Mouse (Mus musculus): ENCODE results near the gene Nid1. TPM values are rescaled to one million over a fixed set of nuclear protein-coding genes. Genes with fewer than 3 reads are reported as not detected.
"Not testable (repeated sequence)": the region's sequence is repeated elsewhere in the genome, so short reads cannot be mapped to it uniquely, and the experiment has no call there.

The Nid1 gene
- total RNA-seq, 1 experiment from 2014 or later: not detected

DNA sequence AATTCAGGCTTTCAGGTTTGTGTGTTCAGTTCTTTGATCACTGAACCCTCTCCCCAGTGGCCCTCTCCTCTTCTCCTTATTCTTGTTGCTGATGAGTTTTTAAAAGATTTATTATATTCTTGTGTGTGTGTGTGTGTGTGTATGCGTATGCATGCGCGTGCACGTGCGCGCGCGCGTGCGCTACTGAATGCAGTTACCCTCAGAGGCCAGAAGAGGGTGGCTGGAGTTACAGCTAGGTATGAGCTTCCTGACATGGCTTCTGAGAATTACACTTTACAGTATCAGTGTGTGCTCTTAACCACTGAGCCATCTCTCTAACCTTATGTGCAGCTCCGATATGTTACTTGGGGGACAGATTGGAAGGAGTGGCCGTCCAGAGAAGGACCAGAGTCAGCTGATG is 12.6 kb downstream of the Nid1 start:
- not testable (repeated sequence) for ATAC-seq (replicated peaks; ENCODE audit: low read depth, poor library complexity, severe bottlenecking)

DNA sequence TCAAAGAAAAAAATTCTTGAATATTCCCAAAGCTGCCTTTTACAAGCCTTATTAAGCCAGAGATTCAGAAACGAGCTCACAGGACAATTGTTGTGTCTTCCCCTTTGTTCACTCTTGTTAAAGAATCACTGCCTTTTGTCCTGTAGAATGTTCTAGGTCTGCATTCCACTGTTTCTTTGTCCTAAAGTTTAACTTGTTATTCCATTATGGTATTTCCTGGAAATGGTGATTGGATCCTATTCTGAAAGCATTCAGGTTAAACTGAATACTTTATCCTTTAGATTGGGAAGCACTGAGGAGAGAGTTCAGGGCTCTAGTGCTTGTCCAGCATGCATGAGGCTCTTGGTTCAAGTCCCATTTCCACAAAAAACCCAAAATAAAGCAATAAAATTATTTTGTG is 13.6 kb downstream of the Nid1 start:
- not testable (repeated sequence) for ATAC-seq (replicated peaks; ENCODE audit: low read depth, poor library complexity, severe bottlenecking)

DNA sequence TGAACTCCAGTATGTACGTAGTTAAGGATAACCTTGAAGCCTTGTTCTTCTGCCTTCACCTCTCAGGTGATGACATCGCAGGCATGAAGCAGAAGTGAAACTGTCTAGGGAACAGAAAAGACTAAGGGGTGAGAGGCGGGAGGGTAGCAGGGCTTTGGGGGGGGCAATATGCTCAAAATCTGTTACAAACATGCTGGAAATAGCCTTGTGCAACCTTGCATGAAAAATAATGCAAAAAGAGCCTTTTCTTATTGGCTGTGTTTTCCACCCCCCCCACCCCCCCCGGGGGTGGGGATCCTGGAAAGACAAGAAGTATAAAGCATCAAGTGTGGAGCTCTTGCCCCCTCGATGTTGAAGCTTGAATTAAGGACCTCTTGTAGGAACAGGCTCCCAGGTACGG is 16.0 kb downstream of the Nid1 start:
- ATAC-seq (replicated peaks; ENCODE audit: low read depth, poor library complexity, severe bottlenecking): not testable (repeated sequence)

DNA sequence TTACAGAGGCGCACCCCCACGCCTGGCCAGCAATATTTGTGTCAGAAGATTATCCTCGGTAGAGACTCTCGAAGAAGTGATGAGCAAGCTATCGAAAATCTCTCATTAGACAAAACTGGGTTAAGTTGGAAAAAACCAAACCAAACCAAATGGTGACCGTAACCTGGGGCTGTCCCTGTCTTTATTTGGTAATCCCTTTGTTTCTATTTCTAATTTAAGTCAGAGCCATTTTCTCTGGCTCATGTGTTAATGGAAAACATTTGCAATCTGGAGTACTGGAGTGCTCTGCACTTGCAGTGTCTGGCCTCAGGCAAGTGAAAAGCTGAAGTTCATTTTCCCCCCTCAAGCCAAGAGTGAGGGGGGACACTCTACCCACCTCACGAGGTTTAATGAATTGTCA is 16.9 kb downstream of the Nid1 start:
- not testable (repeated sequence) for ATAC-seq (replicated peaks; ENCODE audit: low read depth, poor library complexity, severe bottlenecking)

DNA sequence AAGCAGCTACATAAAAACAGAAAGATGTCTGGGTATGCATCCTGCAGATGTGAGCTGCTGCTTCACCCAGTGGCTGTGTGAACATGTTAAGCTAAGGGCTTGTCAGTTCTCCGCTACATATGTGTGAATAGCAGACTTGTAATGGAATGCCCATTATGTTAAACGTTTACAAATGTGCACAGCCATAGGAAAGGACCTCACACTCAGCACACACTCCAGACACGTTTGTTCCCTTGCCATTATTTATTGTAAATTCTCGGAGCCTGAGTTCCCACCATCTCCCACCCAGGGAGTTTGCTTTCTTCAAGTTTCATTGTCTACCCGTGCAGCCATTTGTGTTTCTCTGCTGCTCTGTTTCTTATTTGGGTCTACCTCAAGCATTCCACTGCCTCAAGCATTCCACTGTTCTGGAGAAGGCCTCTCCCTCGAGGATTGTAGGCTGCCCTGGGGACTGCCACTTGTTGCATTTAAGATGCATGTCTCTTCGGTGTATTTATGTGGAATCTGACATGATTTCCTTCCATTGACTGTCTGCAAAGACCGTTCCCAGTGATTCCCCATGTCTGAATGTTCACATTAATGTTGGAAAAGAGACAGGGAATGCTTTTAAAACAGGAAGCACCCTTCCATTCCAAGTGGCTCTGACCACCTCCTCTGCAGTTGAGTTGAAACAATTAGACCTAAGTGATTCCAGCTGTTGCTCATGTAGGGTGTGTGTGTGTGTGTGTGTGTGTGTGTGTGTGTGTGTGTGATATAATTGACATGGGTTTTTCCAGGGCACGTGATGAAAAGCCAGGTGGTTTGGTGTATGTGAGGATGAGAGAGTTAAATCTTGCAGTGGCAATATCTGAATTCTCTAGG is 18.5 kb downstream of the Nid1 start:
- not testable (repeated sequence) for ATAC-seq (replicated peaks; ENCODE audit: low read depth, poor library complexity, severe bottlenecking)

DNA sequence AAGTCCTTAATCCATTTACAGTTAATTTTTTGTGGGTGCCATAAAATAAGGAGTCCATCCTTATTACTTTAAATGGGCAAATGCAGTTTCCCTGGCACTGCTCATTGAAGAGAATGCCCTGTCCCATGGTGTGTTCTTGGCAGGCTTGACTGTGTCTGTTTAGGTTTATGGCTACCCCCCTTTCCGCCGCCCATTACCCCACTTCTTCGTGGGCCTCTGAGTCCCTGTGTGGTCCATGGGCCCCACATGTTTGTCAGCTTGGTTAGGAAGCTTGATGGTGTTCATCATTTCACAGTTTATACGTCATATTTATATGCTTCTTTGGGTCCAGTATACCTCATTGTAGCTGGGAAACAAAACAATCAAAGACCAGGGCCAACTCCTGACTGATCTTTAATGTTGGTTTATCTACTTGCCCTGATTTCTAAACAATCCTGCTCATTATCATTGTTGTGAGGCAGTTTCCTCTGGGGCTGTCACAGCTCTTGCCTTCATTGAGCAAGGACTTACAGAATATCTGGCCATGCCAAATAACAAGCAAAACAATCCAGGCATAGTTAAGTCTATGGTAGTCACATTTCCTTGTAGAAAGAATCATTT is 20.9 kb downstream of the Nid1 start:
- no peak for ATAC-seq (replicated peaks; ENCODE audit: low read depth, poor library complexity, severe bottlenecking)

DNA sequence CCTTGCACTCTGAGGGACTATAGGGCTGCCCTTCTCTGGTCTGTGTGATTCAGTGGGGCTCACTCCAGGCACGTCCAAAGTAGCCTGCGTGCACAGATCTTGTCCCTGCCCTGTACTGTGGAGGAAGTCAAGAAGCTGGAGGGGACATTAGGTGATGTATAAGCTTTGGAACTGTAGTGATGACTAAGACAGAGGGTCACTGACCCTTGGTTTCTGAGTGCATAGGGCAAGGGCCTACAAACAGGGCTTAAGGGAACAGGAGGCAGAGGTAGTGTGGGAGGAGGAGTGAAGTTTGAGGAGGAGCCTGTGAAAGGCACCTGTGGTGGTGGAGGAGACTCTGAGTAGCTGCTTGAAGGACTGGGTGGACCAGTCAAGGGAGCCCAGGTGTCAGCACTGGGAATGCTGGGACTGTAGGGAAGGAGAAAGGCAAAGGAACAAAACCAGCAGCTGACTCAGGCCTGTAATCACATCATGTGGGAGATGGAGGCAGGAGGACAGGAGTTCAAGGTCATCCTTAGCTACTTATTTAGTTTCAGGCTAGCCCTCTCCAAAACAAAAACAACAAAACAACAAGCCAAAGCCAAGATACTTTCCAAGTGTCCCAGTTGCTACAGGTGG is 23.3 kb downstream of the Nid1 start:
- no peak for ATAC-seq (replicated peaks; ENCODE audit: low read depth, poor library complexity, severe bottlenecking)

DNA sequence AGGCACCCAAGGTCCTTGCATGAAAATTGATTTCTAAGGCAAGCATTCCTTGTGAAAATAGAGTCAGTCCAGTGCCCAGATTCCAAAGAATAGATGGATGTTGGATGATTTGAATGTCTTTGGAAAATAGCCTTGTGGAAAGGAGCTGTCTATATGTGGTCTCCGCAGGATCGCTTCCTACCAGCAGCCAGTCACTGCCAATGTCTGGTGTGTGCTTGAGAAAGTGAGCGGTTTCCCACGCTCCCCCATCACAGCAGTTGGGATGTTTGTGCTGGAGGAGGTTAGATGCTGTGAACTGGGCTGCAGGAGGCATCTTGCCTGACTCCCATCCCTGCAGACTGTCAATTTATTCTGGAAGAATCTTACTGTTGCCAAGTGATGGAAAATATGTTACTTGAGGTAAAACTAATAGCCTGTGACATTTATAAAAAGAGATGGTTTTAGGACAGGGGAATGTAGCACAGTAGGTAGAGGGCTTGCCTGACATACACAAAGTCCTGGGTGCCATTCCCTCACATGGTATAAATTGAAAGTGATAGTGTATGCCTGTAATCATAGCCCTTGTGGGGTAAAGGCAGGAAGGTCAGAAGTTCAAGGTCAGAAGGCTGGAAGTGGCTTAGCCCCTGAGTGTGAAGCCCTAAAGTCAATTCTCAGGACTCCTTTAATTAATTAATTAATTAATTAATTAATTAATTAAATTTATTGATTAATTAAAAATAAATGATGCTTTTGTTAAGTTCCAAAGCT is 24.3 kb downstream of the Nid1 start:
- no peak for ATAC-seq (replicated peaks; ENCODE audit: low read depth, poor library complexity, severe bottlenecking)

DNA sequence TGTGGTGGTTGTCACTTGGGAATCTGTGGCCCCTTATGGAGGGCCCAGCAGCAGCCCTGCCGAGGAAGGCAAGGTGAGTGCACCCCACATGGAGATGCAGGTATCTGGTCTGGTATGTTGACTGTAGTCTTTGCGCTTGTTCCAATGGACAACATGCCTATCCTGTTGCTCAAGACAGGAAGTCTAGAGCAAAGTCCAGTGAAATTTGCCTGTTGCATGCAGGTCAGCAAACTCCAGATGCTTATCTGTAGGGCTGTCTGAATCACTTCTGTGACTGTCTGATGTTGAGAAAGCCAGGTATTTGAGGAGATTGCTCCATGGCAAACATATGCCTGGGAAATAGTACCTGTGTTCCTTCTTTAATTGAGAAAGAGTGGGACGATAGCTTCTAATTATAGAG is 26.6 kb downstream of the Nid1 start:
- ATAC-seq (replicated peaks; ENCODE audit: low read depth, poor library complexity, severe bottlenecking): no peak

DNA sequence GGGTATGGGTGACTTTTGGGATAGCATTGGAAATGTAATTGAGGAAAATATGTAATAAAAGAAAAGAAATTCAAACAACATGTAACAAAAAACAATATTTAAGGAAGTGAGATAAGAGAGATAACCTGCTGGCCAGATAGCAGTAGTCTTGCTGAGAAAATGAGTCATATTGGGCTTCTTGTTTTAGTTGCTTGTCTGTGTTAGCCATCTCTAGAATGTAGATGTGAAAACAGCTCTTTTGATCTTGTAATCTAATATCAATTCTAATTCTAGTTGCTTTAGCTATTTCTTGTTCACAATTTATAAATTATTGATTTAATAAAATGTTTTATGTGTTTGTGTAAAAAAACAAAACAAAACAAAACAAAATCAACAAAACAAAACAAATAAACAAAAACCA is 29.9 kb downstream of the Nid1 start:
- not testable (repeated sequence) for ATAC-seq (replicated peaks; ENCODE audit: low read depth, poor library complexity, severe bottlenecking)

DNA sequence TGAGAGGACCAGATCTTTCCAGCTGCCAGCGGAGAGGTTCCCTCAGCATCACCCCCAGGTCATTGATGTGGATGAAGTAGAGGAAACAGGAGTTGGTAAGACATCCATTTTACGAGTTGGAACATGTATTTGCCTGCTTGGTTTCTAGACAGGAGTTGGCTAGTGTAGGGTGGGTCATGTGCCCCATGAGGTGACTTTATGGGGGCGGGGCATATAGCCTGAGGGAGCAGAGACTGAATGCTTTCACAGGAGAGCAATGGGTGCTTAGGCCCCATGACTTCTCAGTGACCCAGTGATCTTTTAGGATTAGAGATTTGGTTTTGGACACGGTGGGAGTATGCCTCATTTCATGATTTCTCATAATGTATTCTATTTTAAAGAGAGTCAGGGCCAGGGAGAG is 31.2 kb downstream of the Nid1 start:
- ATAC-seq (replicated peaks; ENCODE audit: low read depth, poor library complexity, severe bottlenecking): no peak

DNA sequence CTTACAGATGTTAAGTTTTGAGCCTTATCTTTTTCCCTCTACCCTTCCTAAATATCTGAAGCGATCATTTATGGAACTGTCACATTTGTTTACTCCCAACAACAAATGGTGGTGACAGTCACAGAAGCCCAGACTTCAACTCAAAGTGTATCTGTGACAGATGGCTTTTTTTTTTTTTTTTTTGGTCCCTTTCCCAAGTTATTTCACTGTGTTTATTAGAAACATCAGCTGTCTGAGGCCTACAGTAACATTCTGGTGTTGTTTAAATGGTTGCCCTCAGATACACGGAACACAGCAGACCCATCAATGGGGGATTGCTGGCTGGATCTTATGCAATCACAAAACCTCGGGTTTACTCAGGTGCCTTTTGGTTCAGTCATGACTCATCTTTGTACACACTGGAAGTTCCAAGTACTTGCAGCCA is 34.0 kb downstream of the Nid1 start:
- ATAC-seq (replicated peaks; ENCODE audit: low read depth, poor library complexity, severe bottlenecking): no peak

DNA sequence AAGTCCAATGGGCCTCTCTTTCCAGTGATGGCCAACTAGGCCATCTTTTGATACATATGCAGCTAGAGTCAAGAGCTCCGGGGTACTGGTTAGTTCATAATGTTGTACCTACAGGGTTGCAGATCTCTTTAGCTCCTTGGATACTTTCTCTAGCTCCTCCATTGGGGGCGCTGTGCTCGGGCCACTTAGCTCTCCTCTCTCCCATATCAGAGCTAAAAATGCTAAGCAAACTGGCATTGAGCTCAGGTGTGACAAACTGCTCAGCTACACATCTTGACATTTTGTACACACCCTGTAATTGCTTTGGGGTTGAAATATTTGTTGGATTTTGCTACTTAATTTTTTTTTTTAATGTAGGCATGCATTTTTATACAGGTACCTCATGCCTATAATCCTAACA is 37.1 kb downstream of the Nid1 start:
- ATAC-seq (replicated peaks; ENCODE audit: low read depth, poor library complexity, severe bottlenecking): not testable (repeated sequence)

DNA sequence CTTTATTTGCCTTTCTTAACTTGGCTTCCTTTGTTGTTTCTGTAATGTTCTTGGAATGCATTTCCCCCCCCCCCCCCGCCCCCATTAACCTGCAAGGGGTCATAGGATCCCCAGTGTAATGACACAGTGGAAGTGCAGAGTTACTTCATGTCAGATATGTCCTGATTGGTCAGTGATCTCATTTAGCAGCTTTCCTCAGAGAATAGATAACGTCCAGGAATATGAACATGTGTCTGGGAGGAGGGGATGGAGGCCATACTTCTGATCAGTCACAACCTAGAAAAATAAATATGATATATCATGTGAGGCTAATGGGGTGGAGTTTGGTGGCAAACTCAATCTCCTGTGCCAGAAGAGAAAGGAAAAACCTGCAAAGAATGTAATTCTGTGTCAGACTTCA is 37.6 kb downstream of the Nid1 start:
- no peak for ATAC-seq (replicated peaks; ENCODE audit: low read depth, poor library complexity, severe bottlenecking)

DNA sequence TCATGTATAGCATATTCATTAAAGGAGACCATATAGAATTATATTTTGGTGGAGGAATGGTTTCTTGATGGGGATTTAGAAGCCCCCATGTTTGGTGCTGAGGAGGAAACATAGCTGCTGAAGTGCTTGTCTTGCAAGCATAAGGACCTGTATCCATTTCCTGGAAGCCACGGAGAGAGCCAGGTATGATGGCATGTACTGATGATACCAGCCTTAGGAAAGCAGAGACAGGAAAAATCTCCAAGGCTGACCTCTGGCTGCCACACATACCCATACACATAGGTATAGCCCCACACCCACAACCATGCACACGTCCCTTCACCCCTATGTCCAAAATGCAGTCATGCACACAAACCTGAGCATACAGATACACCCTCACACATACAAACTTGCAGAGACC is 39.2 kb downstream of the Nid1 start:
- ATAC-seq (replicated peaks; ENCODE audit: low read depth, poor library complexity, severe bottlenecking): no peak

DNA sequence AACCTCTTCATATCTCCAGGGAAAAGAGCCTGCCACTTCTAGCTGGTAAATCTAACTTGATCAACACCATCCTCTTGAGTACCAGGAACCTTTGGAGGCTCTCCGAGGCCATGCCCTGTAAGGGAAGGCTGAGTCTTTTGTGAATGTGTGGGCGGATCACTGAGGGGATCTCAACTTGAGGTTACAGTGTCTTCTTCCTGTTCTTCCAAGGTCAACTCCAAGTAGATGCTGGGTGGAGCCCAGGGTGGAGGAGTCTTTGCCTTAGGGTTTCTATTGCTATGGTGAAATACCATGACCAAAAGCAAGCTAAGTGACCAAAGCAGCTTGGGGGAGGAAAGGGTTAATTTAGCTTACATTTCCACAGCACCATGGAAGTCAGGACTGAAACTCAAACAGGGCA is 39.7 kb downstream of the Nid1 start:
- no peak for ATAC-seq (replicated peaks; ENCODE audit: low read depth, poor library complexity, severe bottlenecking)

DNA sequence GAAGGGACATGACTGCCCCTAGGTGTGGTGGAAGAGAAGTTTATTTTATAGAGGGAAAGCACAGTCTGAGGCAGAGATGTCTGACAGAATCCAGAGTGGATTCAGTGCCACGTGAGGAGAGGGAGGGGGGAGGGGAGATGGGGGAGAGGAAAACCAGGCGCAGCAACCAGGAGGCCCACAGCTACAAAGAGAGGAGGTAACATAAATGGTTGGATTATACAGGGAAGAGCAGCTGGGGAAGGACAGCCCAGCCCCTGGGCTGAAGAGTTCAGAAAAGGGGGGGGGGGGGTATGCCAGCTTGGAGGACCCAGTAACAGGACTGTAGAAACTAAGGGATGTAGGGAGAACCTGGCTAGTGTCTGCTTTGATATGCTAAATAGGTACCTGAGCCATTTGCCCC is 42.6 kb downstream of the Nid1 start:
- no peak for ATAC-seq (replicated peaks; ENCODE audit: low read depth, poor library complexity, severe bottlenecking)

DNA sequence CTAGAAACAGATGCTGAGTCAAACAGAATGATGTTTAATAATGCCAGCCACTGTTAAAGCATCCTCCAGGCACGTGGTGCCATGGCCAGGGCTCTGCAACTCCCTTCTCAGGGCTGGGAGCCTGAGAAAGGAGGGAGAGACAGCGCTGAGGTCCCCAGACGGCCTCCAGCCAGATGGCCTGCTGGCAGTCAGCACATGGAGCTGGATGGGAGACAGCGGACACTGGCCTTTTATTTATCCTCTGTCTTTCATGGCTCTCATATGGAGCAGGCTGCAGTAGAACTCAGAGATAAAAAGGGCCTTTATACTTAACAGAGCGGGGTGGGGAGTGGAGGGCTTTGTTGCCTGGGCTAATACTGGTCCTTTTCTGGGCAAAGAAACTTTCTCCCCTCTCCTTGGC is 43.7 kb downstream of the Nid1 start:
- ATAC-seq (replicated peaks; ENCODE audit: low read depth, poor library complexity, severe bottlenecking): no peak

DNA sequence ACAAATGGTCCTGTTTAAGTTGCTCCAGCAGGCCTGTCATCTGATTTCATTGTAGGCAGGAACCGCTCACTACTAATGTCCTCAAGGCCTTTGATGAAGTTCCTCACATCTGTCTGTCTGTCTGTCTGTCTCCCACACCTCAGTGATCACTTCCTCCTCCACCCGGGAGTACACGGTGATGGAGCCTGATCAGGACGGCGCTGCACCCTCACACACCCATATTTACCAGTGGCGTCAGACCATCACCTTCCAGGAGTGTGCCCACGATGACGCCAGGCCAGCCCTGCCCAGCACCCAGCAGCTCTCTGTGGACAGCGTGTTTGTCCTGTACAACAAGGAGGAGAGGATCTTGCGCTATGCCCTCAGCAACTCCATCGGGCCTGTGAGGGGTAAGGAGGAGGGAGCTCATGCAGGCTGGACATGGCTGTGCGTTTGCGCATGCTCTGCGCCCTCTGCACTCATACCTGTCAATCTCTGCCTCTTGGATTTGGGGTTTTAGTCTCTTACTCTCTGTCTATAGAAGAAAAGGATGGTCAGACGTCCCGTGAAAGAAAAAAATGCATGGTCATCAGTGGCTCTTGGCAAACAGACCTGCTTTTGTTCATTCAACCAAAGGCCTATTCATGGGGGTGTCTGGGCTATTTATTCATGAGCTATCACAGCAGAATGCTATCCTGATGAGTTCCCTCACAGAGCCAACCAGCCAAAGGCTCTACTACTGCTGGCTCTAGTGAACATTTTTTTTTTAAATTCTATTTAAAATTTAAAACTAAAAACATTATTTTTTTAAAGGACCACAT is 44.7 kb downstream of the Nid1 start:
- no peak for ATAC-seq (replicated peaks; ENCODE audit: low read depth, poor library complexity, severe bottlenecking)

DNA sequence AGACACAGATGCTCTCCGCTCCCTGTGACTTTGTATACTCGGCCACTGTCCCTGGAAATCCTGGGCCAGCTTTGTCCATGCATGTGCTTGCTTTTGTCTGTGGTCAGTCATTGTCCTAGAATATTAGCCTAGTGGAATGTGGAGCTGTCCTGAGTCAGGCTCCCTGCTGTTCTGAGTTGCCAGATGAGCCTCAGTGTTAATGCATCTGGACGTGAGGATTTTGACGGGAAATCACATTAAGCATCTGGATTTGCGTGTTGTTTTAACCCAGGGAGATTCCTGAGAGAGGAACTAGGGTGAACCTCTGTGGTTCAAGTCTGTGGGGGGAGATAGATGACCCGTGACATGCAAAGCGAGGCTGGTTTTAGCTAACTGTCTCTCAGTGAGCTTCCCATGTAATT is 47.0 kb downstream of the Nid1 start:
- ATAC-seq (replicated peaks; ENCODE audit: low read depth, poor library complexity, severe bottlenecking): no peak

All from common myeloid progenitor, adult 5-6 weeks (primary cell).